Mouse (Mus musculus): Measurements from ENCODE around the gene Psmb5.

- TF ChIP-seq MYOG (IDR thresholded peaks at IDR 0.05; ENCODE audit: control insufficient read depth, extremely low read depth, insufficient read length) = no peak
- no peak for TF ChIP-seq MAX (IDR thresholded peaks at IDR 0.05)
- no peak for TF ChIP-seq CTCF (IDR thresholded peaks at IDR 0.05; ENCODE audit: control insufficient read depth, insufficient read depth, insufficient read length)
These were observed 35.0 kb upstream of the Psmb5 start for GRCm38 (mm10) chr14:54652787-54653186.
